Mouse (Mus musculus) hindbrain, embryonic 15.5 days (tissue): ENCODE data around the gene Ncmap. TPM values are rescaled to one million over a fixed set of nuclear protein-coding genes. Genes with fewer than 3 reads are reported as not detected.

Experiments
- ATAC-seq: fragments of 200-750 bp; cut with Nextera tagmentation; 2 replicates; pipeline ENCODE4 v1.8.0; 2017; ENCODE audit warnings: low read depth, moderate number of reproducible peaks, moderate TSS enrichment; ENCODE audit not compliant: low FRiP score
- H3K27ac ChIP-seq: fragments of 300-500 bp; sonication (generic); replicated peaks from 2 replicates; pipeline ENCODE4 v1.5.1; 2015; ENCODE audit warnings: mild to moderate bottlenecking, inconsistent platforms
- H3K27me3 ChIP-seq: fragments of 300-500 bp; sonication (generic); 2 replicates; pipeline ENCODE4 v1.6.1; 2015; ENCODE audit warnings: control low read depth, inconsistent platforms
- H3K36me3 ChIP-seq: fragments of 300-500 bp; sonication (generic); 2 replicates; pipeline ENCODE4 v1.6.1; 2015; ENCODE audit warnings: control low read depth, inconsistent platforms
- H3K4me1 ChIP-seq: fragments of 300-500 bp; sonication (generic); replicated peaks from 2 replicates; pipeline ENCODE4 v1.6.1; 2015; ENCODE audit warnings: control low read depth, inconsistent platforms
- H3K4me2 ChIP-seq: fragments of 300-500 bp; sonication (generic); 2 replicates; pipeline ENCODE4 v1.6.1; 2015; ENCODE audit warnings: moderate library complexity, mild to moderate bottlenecking, inconsistent platforms
- H3K4me3 ChIP-seq: fragments of 300-500 bp; sonication (generic); 2 replicates; pipeline ENCODE4 v1.5.1; 2015; ENCODE audit warnings: mild to moderate bottlenecking, inconsistent platforms
- H3K9ac ChIP-seq: fragments of 300-500 bp; sonication (generic); 2 replicates; pipeline ENCODE4 v1.6.1; 2015; ENCODE audit warnings: inconsistent platforms
- H3K9me3 ChIP-seq: fragments of 300-500 bp; sonication (generic); 2 replicates; pipeline ENCODE4 v1.6.1; 2016; ENCODE audit warnings: control low read depth, inconsistent platforms
- WGBS: fragments of 180-500 bp; shearing (Covaris S2); methylation state at CpG from one replicate; pipeline ENCODE4 v1.1.7; 2015; 5-methylcytosine and 5-hydroxymethylcytosine counted together
- polyA plus RNA-seq: library from polyadenylated mRNA; unstranded; fragments of >200 nt; fragmentation: Nextera tagmentation; extraction: Ambion mirVana; gene quantifications from 2 replicates; pipeline ENCODE4 v1.2.1, GENCODE M21; 2015

Gene Ncmap
- polyA plus RNA-seq, 1 experiment from 2014 or later: 1.00 TPM

DNA sequence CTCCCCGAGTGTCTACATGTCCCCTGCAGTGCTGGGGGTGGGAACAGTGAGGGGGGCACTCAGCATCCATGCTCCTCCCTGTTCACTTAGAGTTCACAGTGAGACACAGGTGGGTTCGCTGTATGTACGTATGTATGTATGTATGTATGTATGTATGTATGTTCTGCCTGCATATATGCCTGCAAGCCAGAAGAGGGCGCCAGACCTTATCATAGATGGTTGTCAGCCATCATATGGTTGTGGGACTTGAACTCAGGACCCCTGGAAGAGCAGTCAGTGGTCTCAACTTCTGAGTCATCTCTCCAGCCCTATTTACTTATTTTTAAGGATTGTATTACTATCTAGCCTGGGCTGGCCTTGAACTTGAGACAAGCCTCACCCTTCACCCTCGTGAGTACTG lies 1.7 kb downstream of the Ncmap start:
- 94% methylated on average over 5 of the region's 5 CpGs for WGBS

DNA sequence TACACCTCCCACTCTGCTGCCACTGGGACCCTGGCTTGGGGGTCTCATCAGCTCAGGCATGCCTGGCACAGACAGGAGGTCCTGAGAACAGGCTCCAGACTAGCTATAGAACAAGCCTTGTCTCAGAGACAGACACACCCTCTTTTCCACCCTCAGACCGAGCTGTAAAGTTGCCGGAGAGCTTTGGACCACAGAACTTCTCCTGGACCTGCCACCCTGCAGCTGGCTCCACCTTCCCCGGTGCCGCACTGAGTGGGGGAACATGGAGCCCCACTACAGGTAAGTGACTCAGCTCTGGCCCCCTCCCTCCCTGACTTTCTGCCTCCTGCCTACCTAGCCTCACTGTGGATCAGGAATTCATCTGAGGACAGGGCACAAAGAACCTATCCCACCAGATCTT lies 2.7 kb downstream of the Ncmap start:
- H3K4me2 ChIP-seq: no peak overlapping the region
- no peak overlapping the region for H3K9ac ChIP-seq
- H3K4me1 ChIP-seq: peaks cover 11% of the 10 kb centered on the region
- no peak overlapping the region for H3K27ac ChIP-seq
- ATAC-seq: no peak
- no peaks in the 10 kb centered on the region for H3K36me3 ChIP-seq
- 85% methylated on average over 4 of the region's 4 CpGs for WGBS
- no peaks in the 10 kb centered on the region for H3K9me3 ChIP-seq
- H3K27me3 ChIP-seq: peaks cover 37% of the 10 kb centered on the region
- no peak overlapping the region for H3K4me3 ChIP-seq

More for the DNA sequence above, 1.7 kb downstream of the Ncmap start:
- no peaks in the 10 kb centered on the region for H3K36me3 ChIP-seq
- no peak overlapping the region for H3K4me2 ChIP-seq
- ATAC-seq: no peak
- H3K4me3 ChIP-seq: no peak overlapping the region
- no peak overlapping the region for H3K9ac ChIP-seq
- peaks cover 11% of the 10 kb centered on the region for H3K4me1 ChIP-seq
- no peaks in the 10 kb centered on the region for H3K9me3 ChIP-seq
- no peak overlapping the region for H3K27ac ChIP-seq
- peaks cover 37% of the 10 kb centered on the region for H3K27me3 ChIP-seq

DNA sequence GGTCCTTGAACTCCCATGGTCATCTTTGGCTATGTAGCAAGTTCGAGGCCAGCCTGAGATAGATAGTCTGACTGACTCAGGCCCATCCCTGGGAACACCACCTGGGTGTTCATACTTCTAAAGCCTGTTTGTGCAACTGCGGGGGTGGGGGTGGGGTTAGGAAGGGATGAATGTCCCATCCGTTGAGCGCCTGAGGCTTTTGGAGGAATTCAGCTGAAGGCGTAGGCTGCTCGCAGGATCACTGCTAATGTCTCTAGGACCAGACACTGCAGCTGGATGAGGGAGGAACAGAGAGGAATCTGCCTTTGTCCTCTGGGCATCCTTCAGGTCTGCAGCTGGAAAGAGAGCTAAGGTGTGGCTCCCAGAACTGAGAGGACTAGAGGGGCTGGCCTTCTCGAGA lies 3.4 kb downstream of the Ncmap start:
- no peaks in the 10 kb centered on the region for H3K9me3 ChIP-seq
- no peaks in the 10 kb centered on the region for H3K36me3 ChIP-seq
- H3K4me3 ChIP-seq: no peak overlapping the region
- no peak overlapping the region for H3K4me2 ChIP-seq
- peaks cover 36% of the 10 kb centered on the region for H3K27me3 ChIP-seq
- no peak for ATAC-seq
- H3K4me1 ChIP-seq: peaks cover 11% of the 10 kb centered on the region
- H3K27ac ChIP-seq: no peak overlapping the region
- WGBS: 81% methylated on average over 7 of the region's 7 CpGs
- H3K9ac ChIP-seq: no peak overlapping the region

DNA sequence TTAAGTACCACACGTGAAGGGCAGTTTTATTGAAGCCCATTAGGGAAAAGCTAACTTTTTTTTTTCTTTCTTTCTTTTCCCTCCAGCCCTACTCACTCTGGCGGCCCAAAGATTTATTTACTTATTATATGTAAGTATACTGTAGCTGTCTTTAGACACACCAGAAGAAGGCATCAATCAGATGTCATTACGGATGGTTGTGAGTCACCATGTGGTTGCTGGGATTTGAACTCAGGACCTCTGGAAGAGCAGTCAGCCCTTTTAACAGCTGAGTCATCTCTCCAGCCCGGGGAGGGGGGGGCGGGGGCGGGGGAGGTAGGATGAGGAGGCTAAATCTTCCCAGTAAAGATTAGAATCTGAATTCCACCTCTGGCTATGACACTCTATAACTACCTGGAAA lies 4.6 kb downstream of the Ncmap start:
- H3K4me1 ChIP-seq: peaks cover 9% of the 10 kb centered on the region
- H3K4me3 ChIP-seq: no peak overlapping the region
- H3K36me3 ChIP-seq: no peaks in the 10 kb centered on the region
- peaks cover 23% of the 10 kb centered on the region for H3K27me3 ChIP-seq
- ATAC-seq: no peak
- no peak overlapping the region for H3K4me2 ChIP-seq
- no peaks in the 10 kb centered on the region for H3K9me3 ChIP-seq
- WGBS: 85% methylated on average over 6 of the region's 6 CpGs
- H3K9ac ChIP-seq: no peak overlapping the region
- H3K27ac ChIP-seq: no peak overlapping the region

DNA sequence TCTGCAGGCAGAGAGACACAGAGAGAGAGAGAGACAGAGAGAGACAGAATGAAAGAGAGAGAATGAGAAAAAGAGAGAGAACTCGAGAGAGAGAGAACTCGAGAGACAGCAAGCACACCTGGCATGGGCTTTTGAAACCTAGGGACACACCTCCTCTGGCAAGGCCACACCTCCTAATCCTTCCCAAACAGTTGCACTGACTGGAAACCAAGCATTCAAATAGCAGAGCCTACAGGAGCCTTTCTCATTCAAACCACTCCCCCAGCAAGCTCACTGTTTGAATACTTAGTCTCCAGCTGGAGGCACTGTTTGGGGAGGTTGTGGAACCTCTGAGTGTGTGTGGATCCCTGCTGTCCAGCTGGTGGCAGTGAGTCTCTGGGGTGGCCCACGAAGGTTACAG lies 5.2 kb downstream of the Ncmap start:
- WGBS: 90% methylated on average over 3 of the region's 3 CpGs
- Histone ChIP-seq H3K27me3 (peaks cover 17% of the 10 kb centered on the region), H3K4me1 (peaks cover 3% of the 10 kb centered on the region), H3K4me2 (no peak overlapping the region), H3K36me3 (no peaks in the 10 kb centered on the region), H3K4me3 (no peak overlapping the region), H3K9me3 (no peaks in the 10 kb centered on the region), H3K27ac (no peak overlapping the region), H3K9ac (no peak overlapping the region)
- ATAC-seq: no peak

DNA sequence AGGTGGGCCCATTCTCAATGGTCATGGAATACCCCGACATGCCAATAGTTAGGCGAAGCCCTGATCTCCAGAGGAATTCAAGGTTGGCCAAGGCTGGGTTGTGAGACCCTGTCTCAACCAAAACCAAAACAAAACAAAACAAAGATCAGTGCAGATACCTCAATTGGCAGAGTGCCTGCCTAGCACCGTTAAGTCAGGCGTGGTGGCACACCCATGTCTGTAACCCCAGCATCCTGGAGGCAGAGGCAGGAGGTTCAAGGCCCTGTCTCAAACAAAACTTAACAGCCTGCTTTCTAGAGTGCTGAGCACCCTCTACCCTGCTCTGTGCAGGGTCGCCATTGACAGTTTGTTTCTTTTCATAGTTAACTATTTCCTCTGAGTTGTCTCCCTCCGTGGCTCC lies 7.0 kb downstream of the Ncmap start:
- no peak overlapping the region for H3K9ac ChIP-seq
- no peak for ATAC-seq
- H3K27me3 ChIP-seq: no peaks in the 10 kb centered on the region
- WGBS: 65% methylated on average over 6 of the region's 6 CpGs
- H3K4me3 ChIP-seq: no peak overlapping the region
- no peaks in the 10 kb centered on the region for H3K4me1 ChIP-seq
- H3K4me2 ChIP-seq: no peak overlapping the region
- no peaks in the 10 kb centered on the region for H3K36me3 ChIP-seq
- no peaks in the 10 kb centered on the region for H3K9me3 ChIP-seq
- no peak overlapping the region for H3K27ac ChIP-seq

DNA sequence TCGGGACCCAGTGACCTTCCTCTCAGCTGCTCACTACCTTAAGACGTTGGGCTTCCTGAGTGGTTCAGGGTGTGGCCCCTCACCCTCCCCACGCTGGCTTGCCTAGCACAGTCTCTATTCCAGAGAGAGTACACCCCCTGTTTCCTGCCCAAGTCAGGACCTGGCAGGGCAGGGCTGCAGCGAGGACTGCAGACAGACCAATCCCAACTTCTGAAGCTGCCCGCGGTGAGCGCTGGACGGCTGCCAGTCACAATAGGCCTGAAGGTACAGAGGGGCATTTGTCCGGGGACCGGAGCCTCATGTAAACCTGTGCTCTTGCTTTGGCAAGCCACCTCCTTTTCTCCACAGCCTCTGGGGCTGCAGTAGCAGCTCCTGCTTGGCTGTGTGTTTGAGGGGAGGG lies 12.4 kb downstream of the Ncmap start:
- 52% methylated on average over 10 of the region's 10 CpGs for WGBS
- no peak overlapping the region for H3K4me2 ChIP-seq
- ATAC-seq: no peak
- H3K9ac ChIP-seq: no peak overlapping the region
- no peaks in the 10 kb centered on the region for H3K9me3 ChIP-seq
- no peaks in the 10 kb centered on the region for H3K36me3 ChIP-seq
- no peaks in the 10 kb centered on the region for H3K27me3 ChIP-seq
- no peak overlapping the region for H3K4me3 ChIP-seq
- no peak overlapping the region for H3K27ac ChIP-seq
- H3K4me1 ChIP-seq: 0 out of 2 replicates have a peak, but pooled peaks cover 8% of the 10 kb centered on the region

DNA sequence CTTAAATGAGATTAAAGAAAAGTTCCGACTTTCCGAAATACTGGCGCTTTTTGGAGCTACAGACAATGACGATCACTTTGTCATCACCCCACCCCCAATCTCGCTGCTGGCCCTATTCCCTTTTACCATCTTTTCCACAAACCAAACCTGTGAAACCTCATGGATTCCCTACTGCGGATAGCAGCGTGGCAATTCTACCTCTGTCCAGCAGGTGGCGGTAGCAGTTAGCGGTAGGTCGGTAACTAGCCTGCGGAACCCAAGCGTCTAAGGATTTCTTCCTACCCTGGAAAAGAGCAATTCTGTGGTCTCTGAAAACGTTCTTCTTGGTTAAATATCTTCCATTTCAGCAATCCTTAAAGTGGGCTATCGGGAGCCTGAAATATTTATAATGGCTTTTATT lies 15.7 kb downstream of the Ncmap start:
- no peak overlapping the region for H3K27ac ChIP-seq
- no peaks in the 10 kb centered on the region for H3K36me3 ChIP-seq
- H3K4me1 ChIP-seq: 0 out of 2 replicates have a peak, but pooled peaks cover 8% of the 10 kb centered on the region
- no peak for ATAC-seq
- no peaks in the 10 kb centered on the region for H3K27me3 ChIP-seq
- peak overlapping the region; percentile 13; the same call in 1 of the 2 replicates for H3K4me2 ChIP-seq
- H3K4me3 ChIP-seq: no peak overlapping the region
- 7% methylated on average over 14 of the region's 14 CpGs for WGBS
- H3K9ac ChIP-seq: no peak overlapping the region
- H3K9me3 ChIP-seq: no peaks in the 10 kb centered on the region

DNA sequence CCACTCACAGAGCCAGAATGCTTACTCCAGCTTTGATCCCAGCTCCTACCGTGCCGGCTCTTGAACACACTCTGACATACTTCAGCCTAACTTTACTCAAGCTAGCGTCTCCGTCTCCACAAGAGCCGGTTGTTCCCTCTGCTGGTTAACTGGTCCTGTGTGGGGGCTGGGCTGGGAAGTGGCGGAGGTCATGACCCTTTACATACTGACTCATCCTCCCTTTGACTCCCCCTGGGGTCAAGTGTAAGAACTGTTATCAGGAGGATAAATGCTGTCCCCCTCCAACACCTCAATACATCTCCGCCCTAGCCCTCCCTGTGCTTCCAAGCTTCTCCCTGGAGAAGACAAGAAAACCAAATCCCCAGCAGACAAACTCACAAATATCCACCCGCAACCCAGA lies 16.7 kb downstream of the Ncmap start:
- H3K36me3 ChIP-seq: no peaks in the 10 kb centered on the region
- no peak overlapping the region for H3K4me3 ChIP-seq
- 50% methylated on average over 8 of the region's 8 CpGs for WGBS
- no peak overlapping the region for H3K4me2 ChIP-seq
- no peaks in the 10 kb centered on the region for H3K9me3 ChIP-seq
- H3K27me3 ChIP-seq: no peaks in the 10 kb centered on the region
- no peak for ATAC-seq
- no peak overlapping the region for H3K27ac ChIP-seq
- no peak overlapping the region for H3K9ac ChIP-seq
- 0 out of 2 replicates have a peak, but pooled peaks cover 8% of the 10 kb centered on the region for H3K4me1 ChIP-seq

DNA sequence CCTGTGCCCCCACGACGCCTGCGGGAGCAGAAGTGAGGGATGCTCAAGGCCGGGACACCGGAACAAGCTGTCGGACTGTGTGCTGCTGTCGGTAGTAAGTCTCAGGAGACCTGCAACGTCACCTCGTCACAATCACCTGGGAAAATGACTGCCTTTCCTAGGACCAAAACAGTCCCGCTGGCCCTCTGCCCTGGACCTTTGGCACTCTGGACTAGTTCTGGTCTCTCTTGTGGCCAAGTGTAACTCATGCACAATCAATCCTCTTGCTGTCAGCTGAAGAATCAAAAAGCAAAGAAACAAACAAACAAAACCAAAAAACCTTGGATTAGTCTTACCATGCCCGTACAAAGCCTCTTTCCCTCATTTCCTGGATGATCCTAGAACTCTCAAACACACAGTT lies 20.8 kb downstream of the Ncmap start:
- no peak overlapping the region for H3K4me3 ChIP-seq
- H3K9me3 ChIP-seq: no peaks in the 10 kb centered on the region
- ATAC-seq: no peak
- H3K4me1 ChIP-seq: 0 out of 2 replicates have a peak, but pooled peaks cover 1% of the 10 kb centered on the region
- H3K4me2 ChIP-seq: no peak overlapping the region
- H3K36me3 ChIP-seq: no peaks in the 10 kb centered on the region
- WGBS: 82% methylated on average over 11 of the region's 11 CpGs
- H3K27me3 ChIP-seq: no peaks in the 10 kb centered on the region
- H3K9ac ChIP-seq: no peak overlapping the region
- no peak overlapping the region for H3K27ac ChIP-seq

DNA sequence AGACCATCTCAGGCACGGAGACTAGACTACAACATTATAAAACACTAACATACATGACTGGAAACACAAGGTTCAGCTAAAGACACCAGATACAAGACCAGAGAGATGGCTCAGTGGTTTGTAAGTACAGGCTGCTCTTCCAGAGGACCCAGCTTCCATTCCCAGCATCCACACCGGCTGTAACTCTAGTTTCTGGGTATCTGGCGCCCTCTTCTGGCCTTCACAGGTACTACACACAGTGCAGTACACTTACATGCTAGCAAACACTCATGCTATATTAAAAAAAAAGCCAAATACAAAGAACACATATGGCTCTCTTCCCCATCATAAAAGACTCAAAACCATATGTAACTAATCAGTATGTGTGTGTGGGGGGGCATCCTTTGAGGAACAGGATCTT lies 22.6 kb downstream of the Ncmap start:
- Histone ChIP-seq H3K4me3 (no peak overlapping the region), H3K9ac (no peak overlapping the region), H3K27me3 (no peaks in the 10 kb centered on the region), H3K36me3 (no peaks in the 10 kb centered on the region), H3K4me1 (no peaks in the 10 kb centered on the region), H3K27ac (no peak overlapping the region), H3K9me3 (no peaks in the 10 kb centered on the region), H3K4me2 (no peak overlapping the region)
- no peak for ATAC-seq
- 57% methylated on average over 3 of the region's 3 CpGs for WGBS

DNA sequence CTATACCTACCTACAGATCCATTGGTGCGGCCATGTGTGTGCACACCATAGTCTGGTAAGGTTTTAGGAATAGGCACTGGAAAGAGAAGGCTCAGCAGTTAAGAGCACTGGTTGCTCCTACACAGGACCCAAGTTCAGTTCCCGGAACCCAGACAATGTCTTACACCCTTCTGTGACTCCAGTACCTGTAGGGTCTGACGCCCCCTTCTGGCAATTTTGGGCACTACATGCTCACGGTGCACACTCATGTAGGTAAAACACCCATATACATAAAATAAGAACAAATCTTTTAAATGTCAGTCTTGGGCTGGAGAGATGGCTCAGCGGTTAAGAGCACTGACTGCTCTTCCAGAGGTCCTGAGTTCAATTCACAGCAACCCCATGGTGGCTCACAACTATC lies 24.7 kb downstream of the Ncmap start:
- ATAC-seq: no peak
- WGBS: 86% methylated on average over 5 of the region's 5 CpGs
- no peaks in the 10 kb centered on the region for H3K36me3 ChIP-seq

DNA sequence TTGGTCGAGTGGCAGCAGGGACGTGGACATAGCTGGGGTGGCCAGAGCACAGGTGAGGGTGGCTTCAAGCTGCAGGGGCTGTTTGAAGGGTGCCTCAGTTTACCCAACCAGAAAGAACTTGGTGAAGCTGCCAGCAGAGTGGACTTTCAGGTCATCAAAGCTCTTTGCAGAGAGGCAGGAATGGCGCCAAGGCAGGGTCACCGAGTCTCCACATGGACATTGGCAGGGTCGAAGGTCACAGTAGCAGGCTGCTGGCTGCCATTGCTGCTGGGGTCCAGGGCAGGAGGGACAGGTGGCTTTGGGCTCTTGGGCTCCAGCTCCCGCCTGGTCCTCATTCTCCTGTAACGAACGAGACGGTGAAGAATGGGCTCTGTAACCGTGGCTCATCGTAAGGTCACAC lies 27.7 kb downstream of the Ncmap start:
- H3K4me2 ChIP-seq: no peak overlapping the region
- no peaks in the 10 kb centered on the region for H3K9me3 ChIP-seq
- no peaks in the 10 kb centered on the region for H3K36me3 ChIP-seq
- no peaks in the 10 kb centered on the region for H3K27me3 ChIP-seq
- WGBS: 67% methylated on average over 11 of the region's 11 CpGs
- no peak overlapping the region for H3K9ac ChIP-seq
- H3K27ac ChIP-seq: no peak overlapping the region
- H3K4me3 ChIP-seq: no peak overlapping the region
- no peak for ATAC-seq
- no peaks in the 10 kb centered on the region for H3K4me1 ChIP-seq

More for the DNA sequence above, 24.7 kb downstream of the Ncmap start:
- H3K4me3 ChIP-seq: no peak overlapping the region
- H3K9me3 ChIP-seq: no peaks in the 10 kb centered on the region
- H3K4me2 ChIP-seq: no peak overlapping the region
- H3K4me1 ChIP-seq: no peaks in the 10 kb centered on the region
- H3K27me3 ChIP-seq: no peaks in the 10 kb centered on the region
- no peak overlapping the region for H3K27ac ChIP-seq
- no peak overlapping the region for H3K9ac ChIP-seq
